Mouse (Mus musculus): ENCODE data around the gene Dgcr8.

The Dgcr8 gene

GRCm38 (mm10) chr16:18250231-18250630, 38.8 kb downstream of the Dgcr8 start:
- in situ Hi-C loops (cut with MboI; ENCODE audit: unreplicated experiment in 2 of 2), result no loop called here

GRCm38 (mm10) chr16:18249364-18249967, 39.6 kb downstream of the Dgcr8 start:
- in situ Hi-C loops (cut with MboI; ENCODE audit: unreplicated experiment in 2 of 2), result loop anchor here in 1 of 2 experiments (10.0 kb wide), 1 partner anchor 1385 kb away; the partner anchor contains the start of gene Igll1

DNA sequence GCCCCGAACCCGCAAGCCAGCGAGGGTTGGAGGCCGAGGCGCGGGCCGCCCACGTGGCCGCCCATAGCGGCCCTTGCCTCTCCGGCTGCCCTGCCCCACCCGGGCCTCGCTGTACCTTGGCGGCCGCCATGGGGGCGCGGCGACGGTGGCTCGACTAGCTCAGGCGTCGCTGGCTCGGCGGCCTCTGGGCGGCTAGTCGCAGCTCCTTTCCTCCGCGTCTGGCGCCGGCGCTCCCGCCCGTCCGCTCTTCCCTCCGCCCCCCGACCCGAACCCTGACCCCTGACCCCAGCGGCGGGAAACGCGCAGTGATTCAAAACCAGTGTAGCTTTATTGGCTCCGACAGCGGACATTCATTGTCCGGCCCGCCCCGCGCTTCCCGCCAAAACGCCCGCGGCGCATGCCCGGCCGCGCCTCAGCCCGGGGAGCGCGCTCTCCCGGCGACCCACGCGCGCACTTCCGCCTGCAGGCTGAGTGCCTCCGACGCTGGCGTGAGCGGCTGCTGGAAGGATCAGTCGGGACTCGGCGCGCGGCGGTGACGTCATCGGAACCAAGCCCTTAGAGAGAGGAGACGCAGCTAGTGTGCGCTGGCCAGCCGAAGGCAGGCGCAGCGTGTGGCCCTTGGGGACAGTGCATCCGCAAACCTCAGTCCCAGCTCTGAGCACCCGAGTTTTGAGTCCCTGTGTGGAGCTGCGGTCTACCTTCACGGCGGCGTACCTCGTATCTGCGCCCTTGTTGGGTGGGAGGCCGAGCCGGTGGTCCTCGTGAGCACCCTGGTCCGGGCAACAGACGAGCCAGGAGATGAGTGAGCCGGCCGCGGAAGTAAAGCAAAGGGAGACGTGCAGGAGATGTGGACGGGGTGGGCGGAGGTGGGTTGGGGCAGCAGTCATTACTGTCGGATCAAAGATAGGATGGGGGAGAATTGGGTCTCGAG, 40.3 kb downstream of the Dgcr8 start, which contains the start of the genes Trmt2a and Ranbp1:
Trmt2a (plus strand) TSS at position 247 of the 931 bp plus-strand sequence.
Ranbp1 (minus strand) TSS at position 300 of the 931 bp plus-strand sequence.
- in situ Hi-C loops (cut with MboI; ENCODE audit: unreplicated experiment in 2 of 2), result loop anchor here in 1 of 2 experiments (10.0 kb wide), 1 partner anchor 1384 kb away; the partner anchor contains the start of gene Igll1

GRCm38 (mm10) chr16:18247521-18248399, 41.3 kb downstream of the Dgcr8 start:
- in situ Hi-C loops (cut with MboI; ENCODE audit: unreplicated experiment in 2 of 2), result loop anchor here in 1 of 2 experiments (10.0 kb wide), 1 partner anchor 1383 kb away; the partner anchor contains the start of gene Igll1

DNA sequence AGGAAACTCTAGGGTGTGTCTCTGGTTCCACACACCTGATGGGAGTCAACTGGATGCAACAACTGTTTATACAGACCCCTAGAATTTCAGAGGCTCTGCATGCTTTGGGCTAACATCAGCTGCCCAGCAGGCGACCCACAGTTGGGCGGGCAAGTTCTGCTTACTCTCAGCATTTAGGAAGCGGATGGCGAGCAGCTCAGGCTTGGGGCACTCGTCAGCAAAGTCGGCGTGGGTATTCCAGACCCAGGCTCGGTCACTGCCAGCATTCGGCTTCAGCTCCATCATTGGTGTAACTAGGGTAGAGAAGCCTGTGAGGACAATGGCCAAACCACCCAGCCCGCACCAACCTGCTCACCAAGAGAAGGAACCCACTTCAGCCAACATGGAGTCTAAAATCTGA, 47.5 kb downstream of the Dgcr8 start:
- in situ Hi-C loops (cut with MboI; ENCODE audit: unreplicated experiment in 2 of 2), result loop anchor here in 1 of 2 experiments (10.0 kb wide), 1 partner anchor 1377 kb away; the partner anchor contains the start of gene Igll1

DNA sequence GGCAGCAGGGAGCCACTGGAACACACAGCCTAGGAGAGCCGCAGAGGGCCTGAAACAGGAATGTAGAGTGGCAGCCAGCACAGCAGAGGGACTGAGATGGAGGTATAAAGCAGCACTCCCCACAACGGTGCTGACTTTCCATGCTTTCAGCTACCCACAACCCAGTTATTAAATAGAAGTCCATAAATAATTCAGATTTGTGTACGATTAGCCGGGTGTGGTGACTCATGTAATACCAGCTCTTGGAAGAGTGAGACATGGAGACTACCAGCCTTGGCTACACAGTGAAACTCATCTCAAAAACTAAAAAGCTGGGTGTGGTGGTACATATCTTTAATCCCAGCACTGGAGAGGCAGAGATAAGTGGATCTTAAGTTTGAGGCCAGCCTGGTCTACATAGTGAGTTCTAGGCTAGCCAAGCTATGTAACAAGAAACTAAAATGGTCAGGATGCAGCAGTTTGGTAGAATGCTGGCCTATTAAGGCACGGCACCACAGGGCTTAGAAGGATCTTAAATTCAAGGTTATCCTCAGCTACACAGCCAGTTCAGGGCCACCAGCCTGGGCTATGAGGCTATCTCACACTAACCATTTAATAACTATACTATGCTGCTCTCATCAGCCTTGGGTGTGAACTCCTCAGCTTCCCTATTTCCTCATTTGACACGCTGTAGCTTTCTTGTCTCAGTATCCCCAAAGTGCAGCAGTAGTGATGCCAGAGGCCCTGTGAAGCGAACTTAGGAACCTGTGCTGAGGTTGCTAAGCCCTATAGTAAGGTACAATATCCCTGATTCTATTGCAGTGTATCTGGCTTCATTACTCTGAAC, 52.2 kb downstream of the Dgcr8 start:
- in situ Hi-C loops (cut with MboI; ENCODE audit: unreplicated experiment in 2 of 2), result no loop called here

- in situ Hi-C loops (cut with MboI; ENCODE audit: unreplicated experiment in 2 of 2), result no loop called here
Measured at GRCm38 (mm10) chr16:18235389-18236065, 53.5 kb downstream of the Dgcr8 start.

- in situ Hi-C loops (cut with MboI; ENCODE audit: unreplicated experiment in 2 of 2), result no loop called here
Measured at GRCm38 (mm10) chr16:18234671-18235388, 54.2 kb downstream of the Dgcr8 start, which contains the start of gene Zdhhc8. Gene Zdhhc8, minus strand, starts transcription at chr16:18235136.

GRCm38 (mm10) chr16:18233919-18234670, 55.0 kb downstream of the Dgcr8 start:
- in situ Hi-C loops (cut with MboI; ENCODE audit: unreplicated experiment in 2 of 2), result no loop called here

DNA sequence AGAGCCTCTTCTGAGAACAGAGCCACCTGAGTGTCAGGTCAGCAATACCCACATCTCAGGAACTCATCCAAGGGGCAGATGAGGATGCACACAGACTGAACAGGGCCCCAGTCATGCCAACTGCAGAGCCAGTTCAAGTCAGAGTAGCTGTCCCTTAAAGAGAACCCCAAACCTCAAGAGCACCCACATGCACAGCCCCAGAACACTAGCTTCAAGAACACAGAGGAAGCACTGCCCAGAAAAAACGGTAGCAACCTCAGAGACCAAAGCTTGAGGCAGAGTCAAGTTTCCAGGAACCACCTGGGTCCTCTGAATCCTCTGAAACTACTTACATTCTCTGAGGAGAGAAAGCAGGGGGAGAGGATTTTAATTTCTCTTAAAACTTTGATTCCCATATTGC, 55.6 kb downstream of the Dgcr8 start:
- in situ Hi-C loops (cut with MboI; ENCODE audit: unreplicated experiment in 2 of 2), result no loop called here

DNA sequence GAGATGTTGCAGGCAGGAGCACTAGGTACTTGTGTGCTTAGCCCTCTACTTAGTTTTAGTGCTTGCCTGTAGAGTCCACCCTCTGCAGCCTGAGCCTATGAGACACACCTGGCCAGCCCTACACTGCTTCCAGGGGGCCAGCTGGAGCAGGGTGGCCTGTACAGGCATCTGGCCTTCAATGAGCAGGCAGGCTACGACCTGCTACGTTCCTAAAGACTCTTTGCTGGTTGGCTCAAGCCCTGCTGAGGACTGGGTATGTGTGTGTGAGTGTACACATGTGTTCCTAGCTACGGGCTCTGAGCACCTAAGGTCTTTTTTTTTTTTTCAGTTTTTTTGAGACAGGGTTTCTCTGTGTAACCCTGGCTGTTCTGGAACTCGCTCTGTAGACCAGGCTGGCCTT, 57.6 kb downstream of the Dgcr8 start:
- in situ Hi-C loops (cut with MboI; ENCODE audit: unreplicated experiment in 2 of 2), result no loop called here

DNA sequence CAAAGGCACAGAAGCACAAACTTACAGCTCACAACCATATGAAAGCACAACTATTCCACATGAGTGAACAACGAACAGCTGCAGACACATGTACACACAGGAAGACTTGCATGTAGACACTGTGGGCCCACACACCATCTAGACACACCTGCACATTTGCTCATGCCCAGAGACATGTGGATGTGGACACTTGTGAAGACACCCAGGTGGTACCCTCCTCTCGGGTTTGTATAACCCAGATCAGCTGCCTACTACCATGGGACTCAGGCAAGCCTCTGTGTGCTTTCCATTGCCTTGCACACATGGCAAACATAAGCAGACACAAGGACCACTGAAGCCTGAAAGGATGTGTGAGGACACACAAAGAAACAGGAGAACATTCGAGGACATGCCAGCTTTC, 58.0 kb downstream of the Dgcr8 start:
- in situ Hi-C loops (cut with MboI; ENCODE audit: unreplicated experiment in 2 of 2), result no loop called here

- in situ Hi-C loops (cut with MboI; ENCODE audit: unreplicated experiment in 2 of 2), result no loop called here
Measured at GRCm38 (mm10) chr16:18230617-18231016, 58.4 kb downstream of the Dgcr8 start.

- in situ Hi-C loops (cut with MboI; ENCODE audit: unreplicated experiment in 2 of 2), result no loop called here
Measured at GRCm38 (mm10) chr16:18229622-18230021, 59.4 kb downstream of the Dgcr8 start.

GRCm38 (mm10) chr16:18228856-18229255, 60.2 kb downstream of the Dgcr8 start:
- in situ Hi-C loops (cut with MboI; ENCODE audit: unreplicated experiment in 2 of 2), result no loop called here

GRCm38 (mm10) chr16:18227897-18228422, 61.1 kb downstream of the Dgcr8 start:
- in situ Hi-C loops (cut with MboI; ENCODE audit: unreplicated experiment in 2 of 2), result no loop called here

- in situ Hi-C loops (cut with MboI; ENCODE audit: unreplicated experiment in 2 of 2), result no loop called here
Measured at GRCm38 (mm10) chr16:18227187-18227586, 61.9 kb downstream of the Dgcr8 start.
